Mouse (Mus musculus) heart, embryonic 11.5 days (tissue): Measurements from ENCODE around the gene Trim14. TPM values are rescaled to one million over a fixed set of nuclear protein-coding genes. Genes with fewer than 3 reads are reported as not detected.
A peak's percentile ranks its signal among the peaks of the same experiment; 100 is the strongest.

Experiments used
- ATAC-seq: fragments of 200-750 bp; cut with Nextera tagmentation; replicated peaks from 2 replicates; pipeline ENCODE4 v1.8.0; 2017; ENCODE audit warnings: moderate library complexity; ENCODE audit not compliant: insufficient number of reproducible peaks, low FRiP score, low TSS enrichment
- H3K27ac ChIP-seq: fragments of 300-500 bp; sonication (generic); 2 replicates; pipeline ENCODE4 v1.5.1; 2014; ENCODE audit warnings: mild to moderate bottlenecking, low read depth, low read length
- H3K27me3 ChIP-seq: fragments of 300-500 bp; sonication (generic); 2 replicates; pipeline ENCODE4 v1.6.1; 2014; ENCODE audit warnings: mild to moderate bottlenecking, low read length, mixed read lengths; ENCODE audit not compliant: control insufficient read depth, insufficient read depth
- H3K36me3 ChIP-seq: fragments of 300-500 bp; sonication (generic); 2 replicates; pipeline ENCODE4 v1.6.1; 2014; ENCODE audit warnings: mild to moderate bottlenecking, low read length, moderate library complexity, mixed read lengths; ENCODE audit not compliant: control insufficient read depth, insufficient read depth
- H3K4me1 ChIP-seq: fragments of 300-500 bp; sonication (generic); 2 replicates; pipeline ENCODE4 v1.6.1; 2014; ENCODE audit warnings: low read length; ENCODE audit not compliant: control insufficient read depth, insufficient read depth
- H3K4me2 ChIP-seq: fragments of 300-500 bp; sonication (generic); 2 replicates; pipeline ENCODE4 v1.6.1; 2014; ENCODE audit warnings: mild to moderate bottlenecking, moderate library complexity
- H3K4me3 ChIP-seq: fragments of 300-500 bp; sonication (generic); 2 replicates; pipeline ENCODE4 v1.5.1; 2014; ENCODE audit warnings: low read depth, low read length
- H3K9ac ChIP-seq: fragments of 300-500 bp; sonication (generic); 2 replicates; pipeline ENCODE4 v1.6.1; 2014; ENCODE audit warnings: mild to moderate bottlenecking, low read depth, low read length, moderate library complexity
- H3K9me3 ChIP-seq: fragments of 300-500 bp; sonication (generic); replicated peaks from 2 replicates; pipeline ENCODE4 v1.6.1; 2016; ENCODE audit warnings: low read length; ENCODE audit not compliant: control insufficient read depth
- WGBS: fragments of 180-500 bp; shearing (Covaris S2); extraction: QIAGEN DNeasy Blood & Tissue Kit; methylation state at CpG from one replicate; pipeline ENCODE4 v1.1.7; 2014; ENCODE audit not compliant: insufficient replicate concordance; 5-methylcytosine and 5-hydroxymethylcytosine counted together
- polyA plus RNA-seq: library from polyadenylated mRNA; unstranded; fragments of >200 nt; fragmentation: Nextera tagmentation; extraction: Ambion mirVana; gene quantifications from 2 replicates; pipeline ENCODE4 v1.2.1, GENCODE M21; 2014

Gene Trim14
- polyA plus RNA-seq, 1 experiment from 2014 or later: 1.8 TPM

DNA sequence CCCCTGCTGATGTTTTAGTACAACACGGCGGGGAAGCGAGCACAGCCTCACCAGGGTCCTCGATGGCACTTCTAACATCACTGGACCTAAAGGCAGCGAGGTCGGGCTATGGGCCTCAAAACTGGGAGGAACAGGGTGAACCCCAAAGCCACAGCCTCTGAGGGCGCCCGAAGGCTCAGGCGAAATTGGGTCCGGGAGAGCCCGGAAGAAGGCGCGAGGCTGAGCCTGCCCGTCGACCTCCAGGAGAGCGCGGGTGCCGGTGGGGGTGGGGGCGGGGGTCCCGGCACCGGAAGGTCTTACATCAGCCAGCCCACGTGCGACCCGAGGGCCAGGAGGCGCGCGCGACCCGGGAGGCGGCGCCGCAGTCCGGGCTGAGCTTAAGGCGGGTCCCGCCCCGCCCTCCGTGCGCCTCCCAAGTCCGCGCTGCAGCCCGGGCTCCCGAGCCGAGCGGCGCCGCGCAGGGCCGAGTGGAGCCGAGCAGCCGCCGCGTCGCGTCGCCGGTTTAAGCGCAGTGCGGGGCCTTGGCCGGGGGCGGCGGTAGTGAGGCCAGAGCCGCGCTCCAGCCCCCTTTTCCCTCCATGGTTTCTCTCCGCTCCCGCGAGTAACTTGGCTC lies 85.3 kb downstream of the Trim14 start, which contains the start of gene Anp32b:
TSS of gene Anp32b (plus strand) at position 384 of the 613 bp plus-strand sequence.
- WGBS: 1% methylated on average over 56 of the region's 66 CpGs
- peak; percentile 92 for ATAC-seq
- H3K4me3 ChIP-seq: peak within 1 kb of the TSS; percentile 94
- H3K27ac ChIP-seq: peak within 1 kb of the TSS; percentile 99
- no peaks in the 10 kb centered on the region for H3K9me3 ChIP-seq
- H3K4me1 ChIP-seq: peaks cover 33% of the 10 kb centered on the region
- H3K36me3 ChIP-seq: no peaks in the 10 kb centered on the region
- H3K4me2 ChIP-seq: peak within 1 kb of the TSS; percentile 80
- H3K27me3 ChIP-seq: no peaks in the 10 kb centered on the region
- peak within 1 kb of the TSS; percentile 99 for H3K9ac ChIP-seq

DNA sequence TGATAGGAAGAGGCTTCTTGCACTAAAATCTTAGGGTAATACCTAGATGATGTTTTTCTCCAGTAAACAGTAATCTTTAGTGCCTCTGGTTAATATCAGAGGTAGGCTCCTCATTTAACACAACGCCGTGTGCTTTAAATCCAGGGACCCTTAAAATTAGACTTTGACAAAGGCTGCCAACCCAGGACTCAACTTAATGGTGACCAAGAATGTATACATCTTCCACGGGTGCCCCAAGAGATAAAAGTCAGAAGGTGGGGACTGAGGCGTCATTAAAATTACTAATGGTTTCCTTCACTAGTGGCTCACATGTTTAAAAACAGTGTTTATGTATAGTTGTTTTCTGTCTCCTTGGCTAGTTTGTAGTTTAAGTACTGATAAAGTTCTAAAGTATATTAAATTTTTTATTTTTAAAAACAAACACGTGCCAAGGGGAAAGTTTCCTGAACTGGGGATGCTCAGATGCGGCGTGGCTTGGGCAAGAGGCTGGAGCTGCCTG lies 85.9 kb downstream of the Trim14 start:
- Histone ChIP-seq H3K4me2 (peak overlapping the region; percentile 80), H3K4me3 (peak overlapping the region; percentile 94), H3K9ac (peak overlapping the region; percentile 99), H3K9me3 (no peaks in the 10 kb centered on the region), H3K27me3 (no peaks in the 10 kb centered on the region), H3K36me3 (no peaks in the 10 kb centered on the region), H3K4me1 (peaks cover 28% of the 10 kb centered on the region), H3K27ac (peak overlapping the region; percentile 99)
- no peak for ATAC-seq
- WGBS: 28% methylated on average over 7 of the region's 7 CpGs

DNA sequence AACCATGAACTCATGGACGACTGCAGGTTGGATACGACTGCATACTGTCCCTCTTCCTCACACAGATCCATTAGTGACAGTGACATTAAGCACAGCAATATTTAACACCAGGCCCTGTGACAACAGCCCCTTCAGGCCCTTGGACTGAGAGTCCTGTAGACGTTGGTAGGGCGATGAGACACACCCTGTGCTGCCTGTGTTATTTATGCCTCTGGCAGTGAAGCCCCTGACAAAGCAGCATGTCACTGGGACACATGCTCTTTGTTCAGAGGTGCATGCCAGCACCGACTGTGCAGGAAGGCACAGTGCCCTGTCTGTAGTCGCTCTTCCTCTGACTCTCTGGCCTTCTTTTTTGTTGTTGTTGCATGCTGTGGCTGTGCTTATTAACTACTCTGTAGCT lies 87.1 kb downstream of the Trim14 start:
- no peaks in the 10 kb centered on the region for H3K27me3 ChIP-seq
- no peak overlapping the region for H3K9ac ChIP-seq
- ATAC-seq: no peak
- no peak overlapping the region for H3K4me3 ChIP-seq
- H3K27ac ChIP-seq: no peak overlapping the region
- WGBS: 36% methylated on average over 6 of the region's 6 CpGs
- no peaks in the 10 kb centered on the region for H3K9me3 ChIP-seq
- H3K4me1 ChIP-seq: peaks cover 20% of the 10 kb centered on the region
- H3K4me2 ChIP-seq: no peak overlapping the region
- H3K36me3 ChIP-seq: no peaks in the 10 kb centered on the region

DNA sequence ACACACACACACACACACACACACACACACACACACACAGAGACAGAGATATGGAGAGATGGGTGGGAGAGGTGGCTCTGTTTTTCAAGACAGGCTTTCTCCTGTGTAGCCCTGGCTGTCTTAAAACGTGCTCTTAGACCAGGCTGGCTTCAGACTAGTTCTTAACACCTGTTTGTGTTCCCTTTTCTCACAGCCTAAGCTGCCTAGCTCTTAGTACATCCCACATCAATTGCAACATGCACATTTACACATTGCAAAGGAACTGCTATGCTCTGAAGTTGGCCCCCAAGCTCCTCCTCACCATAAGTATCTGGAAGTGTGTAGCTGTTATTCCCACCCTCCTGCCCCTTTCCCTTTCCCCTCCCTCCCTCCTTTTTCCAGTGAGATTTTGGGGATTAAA lies 88.5 kb downstream of the Trim14 start:
- peaks cover 8% of the 10 kb centered on the region; the same call in 1 of the 2 replicates for H3K4me1 ChIP-seq
- H3K9ac ChIP-seq: no peak overlapping the region
- no peaks in the 10 kb centered on the region for H3K9me3 ChIP-seq
- no peaks in the 10 kb centered on the region for H3K36me3 ChIP-seq
- H3K27ac ChIP-seq: no peak overlapping the region
- no peak overlapping the region for H3K4me2 ChIP-seq
- no peak for ATAC-seq
- no peaks in the 10 kb centered on the region for H3K27me3 ChIP-seq
- 44% methylated on average over 1 of the region's 1 CpGs for WGBS
- H3K4me3 ChIP-seq: no peak overlapping the region

DNA sequence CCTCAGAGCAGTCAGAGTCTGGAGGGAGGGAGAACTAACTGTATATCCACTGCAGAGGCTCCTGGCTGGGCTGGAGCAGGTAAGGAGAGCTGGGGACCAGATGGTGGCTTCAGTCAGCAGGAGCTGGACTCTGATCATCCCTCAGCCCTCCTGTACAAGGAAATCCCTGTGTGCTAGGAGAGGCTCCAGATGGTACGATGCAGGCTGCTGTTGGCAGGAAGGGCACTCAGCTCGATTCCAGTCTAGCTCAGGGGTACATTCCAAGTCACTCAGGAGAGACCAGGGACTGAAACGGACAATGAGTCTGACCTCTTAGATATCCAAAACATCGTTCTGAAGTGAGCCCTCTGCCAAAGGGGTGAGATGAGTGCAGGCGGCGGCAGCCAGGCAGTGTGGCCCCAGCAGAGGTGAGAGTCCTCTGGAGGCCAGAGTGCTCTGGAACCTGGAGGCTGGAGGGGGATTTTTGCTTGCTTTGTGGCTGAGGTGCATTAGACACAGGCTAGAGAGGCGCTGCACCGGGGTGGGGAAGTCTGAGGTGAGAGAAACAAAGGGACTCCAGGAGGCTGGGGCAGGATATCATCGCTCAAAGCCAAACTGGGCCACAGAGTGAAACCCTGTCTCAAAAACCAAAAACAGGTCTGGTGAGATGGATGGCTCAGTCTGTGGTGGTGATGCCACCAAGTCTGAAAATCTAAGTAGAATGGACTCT lies 90.5 kb downstream of the Trim14 start:
- no peaks in the 10 kb centered on the region for H3K9me3 ChIP-seq
- H3K9ac ChIP-seq: no peak overlapping the region
- no peak overlapping the region for H3K4me2 ChIP-seq
- H3K36me3 ChIP-seq: no peaks in the 10 kb centered on the region
- H3K4me3 ChIP-seq: no peak overlapping the region
- H3K4me1 ChIP-seq: peaks cover 8% of the 10 kb centered on the region; the same call in 1 of the 2 replicates
- H3K27ac ChIP-seq: no peak overlapping the region
- 47% methylated on average over 9 of the region's 9 CpGs for WGBS
- ATAC-seq: no peak
- H3K27me3 ChIP-seq: no peaks in the 10 kb centered on the region

Other genes with a start within 250 kb of the Trim14 start
- 0.07 TPM in 2 replicates for gene Foxe1, start 192.5 kb downstream of the Trim14 start, polyA plus RNA-seq
- gene Trmo, start 146.7 kb downstream of the Trim14 start, polyA plus RNA-seq: 8.4 and 11.5 TPM in 2 replicates
- gene Hemgn, start 122.6 kb downstream of the Trim14 start, polyA plus RNA-seq: 64.3 and 76.3 TPM in 2 replicates
- gene Anp32b, start 85.2 kb downstream of the Trim14 start, polyA plus RNA-seq: 213 and 243 TPM in 2 replicates
- 75.7 and 84.2 TPM in 2 replicates for gene Nans, start 46.9 kb downstream of the Trim14 start, polyA plus RNA-seq
- 0.50 and 0.56 TPM in 2 replicates for gene Coro2a, start 66.1 kb upstream of the Trim14 start, polyA plus RNA-seq
- 0.11 and 0.30 TPM in 2 replicates for gene Tbc1d2, start 114.1 kb upstream of the Trim14 start, polyA plus RNA-seq